Mouse (Mus musculus) forebrain, embryonic 14.5 days (tissue): ENCODE measurements around the gene Lrrfip1. TPM values are rescaled to one million over a fixed set of nuclear protein-coding genes. Genes with fewer than 3 reads are reported as not detected.

Experiments
- ATAC-seq: fragments of 200-750 bp; cut with Nextera tagmentation; 2 replicates; pipeline ENCODE4 v1.8.0; 2017; ENCODE audit warnings: mild to moderate bottlenecking, moderate library complexity
- DNase-seq: peaks from one replicate; pipeline ENCODE4 v3.0.0-alpha.2; 2015; ENCODE audit warnings: low spot score
- H3K27ac ChIP-seq: fragments of 300-500 bp; sonication (generic); 2 replicates; pipeline ENCODE4 v1.5.1; 2014; ENCODE audit warnings: low read depth, mild to moderate bottlenecking, control low read depth, low read length, moderate library complexity
- H3K27me3 ChIP-seq: fragments of 300-500 bp; sonication (generic); replicated peaks from 2 replicates; pipeline ENCODE4 v1.6.1; 2014; ENCODE audit warnings: low read length, control low read depth, mixed read lengths; ENCODE audit not compliant: control insufficient read depth, insufficient read depth
- H3K36me3 ChIP-seq: fragments of 300-500 bp; sonication (generic); 2 replicates; pipeline ENCODE4 v1.6.1; 2014; ENCODE audit warnings: low read length, control low read depth; ENCODE audit not compliant: control insufficient read depth, insufficient read depth
- H3K4me1 ChIP-seq: fragments of 300-500 bp; sonication (generic); 2 replicates; pipeline ENCODE4 v1.6.1; 2014; ENCODE audit warnings: antibody characterized with exemption, low read length, control low read depth; ENCODE audit not compliant: control insufficient read depth, insufficient read depth
- H3K4me2 ChIP-seq: fragments of 300-500 bp; sonication (generic); 2 replicates; pipeline ENCODE4 v1.6.1; 2014; ENCODE audit warnings: mild to moderate bottlenecking, control low read depth, low read length
- H3K4me3 ChIP-seq: fragments of 300-500 bp; sonication (generic); 2 replicates; pipeline ENCODE4 v1.5.1; 2014; ENCODE audit warnings: low read depth, low read length, control low read depth
- H3K9ac ChIP-seq: fragments of 300-500 bp; sonication (generic); 2 replicates; pipeline ENCODE4 v1.6.1; 2014; ENCODE audit warnings: mild to moderate bottlenecking, low read length, control low read depth, moderate library complexity
- H3K9me3 ChIP-seq: fragments of 300-500 bp; sonication (generic); replicated peaks from 2 replicates; pipeline ENCODE4 v1.6.1; 2016; ENCODE audit warnings: low read length, control low read depth, mixed read lengths; ENCODE audit not compliant: control insufficient read depth
- WGBS: fragments of 180-500 bp; shearing (Covaris S2); extraction: QIAGEN DNeasy Blood & Tissue Kit; methylation state at CpG from one replicate; pipeline ENCODE4 v1.1.7; 2014; 5-methylcytosine and 5-hydroxymethylcytosine counted together
- polyA plus RNA-seq: library from polyadenylated mRNA; unstranded; fragments of >200 nt; fragmentation: Nextera tagmentation; extraction: Ambion mirVana; gene quantifications from 2 replicates; pipeline ENCODE4 v1.2.1, GENCODE M21; 2014

Gene Lrrfip1
- polyA plus RNA-seq, 1 experiment from 2014 or later: 27.2 TPM

DNA sequence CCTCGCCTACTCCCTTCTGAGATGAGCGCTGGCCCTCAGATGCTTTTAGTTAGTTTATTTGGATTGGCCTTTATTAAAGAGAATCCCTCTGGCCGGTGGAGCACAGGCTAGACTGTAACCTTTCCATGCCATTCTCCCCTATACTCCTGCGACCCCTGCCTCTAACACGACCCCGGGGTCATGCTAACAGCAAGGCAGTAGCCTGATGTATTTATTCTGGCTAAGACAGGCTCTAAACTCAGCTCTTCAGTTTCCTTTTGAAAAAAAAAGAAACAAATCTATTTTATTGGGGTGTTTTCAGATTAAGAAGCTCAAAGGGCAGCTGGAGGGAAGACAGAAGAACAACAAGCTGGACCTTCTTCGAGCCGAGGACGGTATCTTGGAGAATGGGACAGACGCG, 123.6 kb downstream of the Lrrfip1 start:
- no peaks in the 10 kb centered on the region for H3K4me1 ChIP-seq
- ATAC-seq: no peak
- 92% methylated on average over 11 of the region's 11 CpGs for WGBS

GRCm38 (mm10) chr1:91123004-91123403, 124.5 kb downstream of the Lrrfip1 start:
- Histone ChIP-seq H3K27me3 (no peaks in the 10 kb centered on the region), H3K36me3 (peaks cover 12% of the 10 kb centered on the region), H3K9ac (no peak overlapping the region), H3K4me3 (no peak overlapping the region), H3K9me3 (no peaks in the 10 kb centered on the region), H3K4me1 (no peaks in the 10 kb centered on the region), H3K4me2 (no peak overlapping the region), H3K27ac (no peak overlapping the region)
- 91% methylated on average over 5 of the region's 5 CpGs for WGBS
- DNase-seq: no peak
- no peak for ATAC-seq

More for the DNA sequence above, 123.6 kb downstream of the Lrrfip1 start:
- H3K27ac ChIP-seq: no peak overlapping the region
- H3K9me3 ChIP-seq: no peaks in the 10 kb centered on the region
- H3K4me3 ChIP-seq: no peak overlapping the region
- peaks cover 12% of the 10 kb centered on the region for H3K36me3 ChIP-seq
- no peak for DNase-seq
- no peak overlapping the region for H3K9ac ChIP-seq
- H3K27me3 ChIP-seq: no peaks in the 10 kb centered on the region
- H3K4me2 ChIP-seq: no peak overlapping the region

GRCm38 (mm10) chr1:91123466-91123865, 124.9 kb downstream of the Lrrfip1 start:
- Histone ChIP-seq H3K9ac (no peak overlapping the region), H3K4me2 (no peak overlapping the region), H3K36me3 (peaks cover 12% of the 10 kb centered on the region), H3K27ac (no peak overlapping the region), H3K27me3 (no peaks in the 10 kb centered on the region), H3K9me3 (no peaks in the 10 kb centered on the region), H3K4me1 (no peaks in the 10 kb centered on the region), H3K4me3 (no peak overlapping the region)
- DNase-seq (no peak), ATAC-seq (no peak)
- WGBS: 86% methylated on average over 3 of the region's 3 CpGs

GRCm38 (mm10) chr1:91128849-91129248, 130.3 kb downstream of the Lrrfip1 start:
- no peak for DNase-seq

DNA sequence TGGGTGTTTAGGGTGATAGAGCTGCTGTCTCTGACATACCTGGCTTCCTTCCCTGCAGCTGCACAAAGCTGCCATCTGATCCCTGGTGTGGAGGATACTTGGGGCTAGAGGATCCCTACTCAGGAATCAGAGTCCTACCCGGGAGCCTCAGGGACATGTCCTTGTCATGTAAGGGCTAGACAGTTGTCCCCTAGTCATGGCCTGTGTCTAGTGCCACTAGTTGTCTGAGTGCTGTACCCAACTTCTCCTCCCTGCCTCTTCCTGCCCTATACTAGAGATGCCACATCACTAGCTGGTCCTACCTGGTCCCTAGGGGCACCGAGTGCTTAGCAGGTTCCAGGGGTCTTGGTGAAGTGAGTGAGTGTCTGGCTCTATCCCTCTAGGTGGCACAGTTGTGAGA, 138.5 kb downstream of the Lrrfip1 start:
- H3K4me2 ChIP-seq: no peak overlapping the region
- WGBS: 77% methylated on average over 2 of the region's 2 CpGs

More at GRCm38 (mm10) chr1:91128849-91129248, 130.3 kb downstream of the Lrrfip1 start:
- no peak overlapping the region for H3K4me3 ChIP-seq
- H3K9me3 ChIP-seq: no peaks in the 10 kb centered on the region
- H3K4me1 ChIP-seq: no peaks in the 10 kb centered on the region
- no peak overlapping the region for H3K27ac ChIP-seq
- H3K9ac ChIP-seq: no peak overlapping the region
- H3K36me3 ChIP-seq: peaks cover 6% of the 10 kb centered on the region; the same call in 1 of the 2 replicates
- ATAC-seq: no peak
- no peaks in the 10 kb centered on the region for H3K27me3 ChIP-seq
- H3K4me2 ChIP-seq: no peak overlapping the region
- 91% methylated on average over 4 of the region's 4 CpGs for WGBS

GRCm38 (mm10) chr1:91144813-91145212, 146.3 kb downstream of the Lrrfip1 start, which contains the start of gene Rbm44:
Gene Rbm44 (plus strand): TSS chr1:91145089.
- H3K4me3 ChIP-seq: no peak within 1 kb of the TSS
- ATAC-seq: no peak
- H3K36me3 ChIP-seq: no peaks in the 10 kb centered on the region
- no peaks in the 10 kb centered on the region for H3K4me1 ChIP-seq
- no peak within 1 kb of the TSS for H3K27ac ChIP-seq
- H3K27me3 ChIP-seq: no peaks in the 10 kb centered on the region
- 76% methylated on average over 20 of the region's 20 CpGs for WGBS
- H3K9ac ChIP-seq: no peak within 1 kb of the TSS
- H3K9me3 ChIP-seq: no peaks in the 10 kb centered on the region
- H3K4me2 ChIP-seq: no peak within 1 kb of the TSS
- no peak for DNase-seq

More for the DNA sequence above, 138.5 kb downstream of the Lrrfip1 start:
- DNase-seq (no peak), ATAC-seq (no peak)
- no peak overlapping the region for H3K4me3 ChIP-seq
- H3K27me3 ChIP-seq: no peaks in the 10 kb centered on the region
- no peaks in the 10 kb centered on the region for H3K4me1 ChIP-seq
- H3K36me3 ChIP-seq: no peaks in the 10 kb centered on the region
- no peak overlapping the region for H3K9ac ChIP-seq
- no peaks in the 10 kb centered on the region for H3K9me3 ChIP-seq
- H3K27ac ChIP-seq: no peak overlapping the region

DNA sequence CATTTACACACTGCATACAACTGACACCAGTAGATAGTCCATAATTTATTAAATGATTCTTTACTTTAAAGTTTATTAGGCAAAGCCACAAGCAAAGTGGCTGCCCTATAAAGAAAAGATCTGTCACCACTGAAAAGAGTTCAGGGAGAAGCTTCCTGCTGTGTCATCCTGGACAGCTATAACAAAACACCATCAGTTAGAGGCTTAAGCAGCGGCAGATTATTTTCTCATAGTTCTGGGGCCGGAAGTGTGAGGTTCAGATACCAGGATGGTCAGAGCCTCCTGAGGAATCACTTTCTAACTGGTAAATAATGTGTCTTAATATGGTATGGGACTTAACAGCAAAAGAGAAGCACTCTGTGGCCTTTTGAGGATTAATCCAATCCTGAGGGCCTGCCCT, 153.0 kb downstream of the Lrrfip1 start:
- H3K27ac ChIP-seq: no peak overlapping the region
- ATAC-seq: no peak

DNA sequence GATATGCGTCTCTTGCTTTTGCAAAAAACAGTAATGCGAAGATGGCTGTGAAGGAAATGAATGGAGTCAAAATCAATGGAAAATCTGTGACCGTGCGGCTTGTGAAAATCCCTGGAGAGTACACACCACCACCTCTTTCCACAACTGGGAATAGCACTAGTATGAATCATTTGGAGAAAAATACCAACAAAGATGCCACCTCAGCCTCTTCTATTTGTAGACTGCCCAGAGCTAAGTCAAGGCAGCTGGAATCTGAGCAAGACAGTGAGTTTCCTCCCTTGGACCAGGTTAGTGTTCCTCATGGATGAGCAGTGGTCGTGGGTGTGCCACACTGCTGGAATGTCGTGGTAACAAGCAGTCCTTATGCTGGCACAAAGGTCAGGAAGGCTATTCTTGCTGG, 168.3 kb downstream of the Lrrfip1 start:
- Histone ChIP-seq H3K9me3 (no peaks in the 10 kb centered on the region), H3K4me2 (no peak overlapping the region), H3K4me1 (no peaks in the 10 kb centered on the region), H3K36me3 (no peaks in the 10 kb centered on the region), H3K4me3 (no peak overlapping the region), H3K27ac (no peak overlapping the region), H3K27me3 (no peaks in the 10 kb centered on the region), H3K9ac (no peak overlapping the region)
- DNase-seq (no peak), ATAC-seq (no peak)
- 79% methylated on average over 6 of the region's 6 CpGs for WGBS

More for the DNA sequence above, 153.0 kb downstream of the Lrrfip1 start:
- Histone ChIP-seq H3K9ac (no peak overlapping the region), H3K4me3 (no peak overlapping the region), H3K4me2 (no peak overlapping the region), H3K9me3 (no peaks in the 10 kb centered on the region), H3K36me3 (no peaks in the 10 kb centered on the region), H3K27me3 (no peaks in the 10 kb centered on the region), H3K4me1 (no peaks in the 10 kb centered on the region)
- no peak for DNase-seq
- 68% methylated on average over 2 of the region's 2 CpGs for WGBS

GRCm38 (mm10) chr1:91169157-91169556, 170.6 kb downstream of the Lrrfip1 start:
- ATAC-seq (no peak), DNase-seq (no peak)
- H3K27me3 ChIP-seq: no peaks in the 10 kb centered on the region
- no peaks in the 10 kb centered on the region for H3K36me3 ChIP-seq
- H3K4me1 ChIP-seq: no peaks in the 10 kb centered on the region
- H3K27ac ChIP-seq: no peak overlapping the region
- no peak overlapping the region for H3K4me2 ChIP-seq
- H3K4me3 ChIP-seq: no peak overlapping the region
- 73% methylated on average over 4 of the region's 4 CpGs for WGBS
- no peaks in the 10 kb centered on the region for H3K9me3 ChIP-seq
- H3K9ac ChIP-seq: no peak overlapping the region
